In the genomic region with DNA sequence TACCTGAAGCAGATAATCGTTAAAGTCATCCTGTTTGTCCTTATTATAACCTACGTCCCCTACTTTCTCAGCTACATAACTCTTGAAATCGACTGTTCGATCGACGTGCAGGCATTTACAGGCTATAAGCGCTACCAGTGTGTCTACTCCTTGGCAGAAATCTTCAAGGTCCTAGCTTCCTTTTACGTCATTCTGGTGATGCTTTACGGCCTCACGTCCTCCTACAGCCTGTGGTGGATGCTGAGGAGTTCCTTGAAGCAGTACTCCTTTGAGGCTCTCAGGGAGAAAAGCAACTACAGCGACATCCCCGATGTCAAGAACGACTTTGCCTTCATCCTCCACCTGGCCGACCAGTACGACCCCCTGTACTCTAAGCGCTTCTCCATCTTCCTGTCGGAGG, we compare ENCODE assay signal across 25 mouse cellular contexts.
"Had no signal": no experiment of that assay in that cellular context is flagged by ENCODE, and none has a peak within 500 bp of the region (broad histone marks: within the 10 kb centered on the region; RNA-seq: fewer than 3 reads in every experiment).

No protein-coding gene starts in this region.

- H3K27ac ChIP-seq: gastrocnemius, adult 2 months; heart, embryonic 13.5 days; heart, embryonic 15.5 days; hindbrain, embryonic 13.5 days; hindbrain, embryonic 15.5 days; hindbrain, postnatal 0 days; kidney, embryonic 15.5 days; kidney, postnatal 0 days; left cerebral cortex, adult 2 months; limb, embryonic 10.5 days; limb, embryonic 12.5 days; liver, embryonic 13.5 days had no signal

- H3K4me1 ChIP-seq: heart, embryonic 13.5 days; heart, embryonic 15.5 days; kidney, embryonic 15.5 days; limb, embryonic 10.5 days; limb, embryonic 12.5 days; liver, embryonic 13.5 days had no signal

- H3K4me3 ChIP-seq: gastrocnemius, adult 2 months; heart, embryonic 13.5 days; heart, embryonic 15.5 days; hindbrain, embryonic 13.5 days; hindbrain, embryonic 15.5 days; kidney, embryonic 15.5 days; left cerebral cortex, adult 2 months; limb, embryonic 10.5 days; limb, embryonic 12.5 days; liver, embryonic 13.5 days had no signal

- DNase-seq: gastrocnemius, adult 2 months; gastrocnemius, postnatal 10 days; gastrocnemius, postnatal 25 days; heart, adult 18-20 months; heart, postnatal 14 days; heart, postnatal 36 days; kidney, adult 11 months; kidney, adult 2 months; kidney, adult 9 months; kidney, postnatal 14 days; kidney, postnatal 36 days; layer of hippocampus, adult 9-11 months; layer of hippocampus, postnatal 36 days; liver; liver, embryonic 13.5 days had no signal

- H3K27me3 ChIP-seq: heart, embryonic 13.5 days; heart, embryonic 15.5 days; hindbrain, embryonic 13.5 days; hindbrain, embryonic 15.5 days; kidney, embryonic 15.5 days; liver, embryonic 13.5 days had no signal

- H3K9me3 ChIP-seq: heart, embryonic 13.5 days; heart, embryonic 15.5 days; hindbrain, embryonic 13.5 days; hindbrain, embryonic 15.5 days; limb, embryonic 10.5 days; liver, embryonic 13.5 days had no signal
